Mouse (Mus musculus): ENCODE measurements around the gene Gm10306. TPM values are rescaled to one million over a fixed set of nuclear protein-coding genes. Genes with fewer than 3 reads are reported as not detected.
A peak's percentile ranks its signal among the peaks of the same experiment; 100 is the strongest.

The Gm10306 gene
- polyA plus RNA-seq (2012): not detected in 2 replicates

- TF ChIP-seq TAL1 (IDR thresholded peaks at IDR 0.05; ENCODE audit: low read length) (no peak), GATA1 (IDR thresholded peaks at IDR 0.05; ENCODE audit: low read length) (no peak)
- no peaks in the 10 kb centered on the region for H3K9me3 ChIP-seq (ENCODE audit: control insufficient read depth, low read length)
- H3K4me1 ChIP-seq (ENCODE audit: control insufficient read depth): peaks cover 18% of the 10 kb centered on the region
- peaks cover 2% of the 10 kb centered on the region; the same call in 1 of the 2 replicates for H3K36me3 ChIP-seq (ENCODE audit: control insufficient read depth)
- no peaks in the 10 kb centered on the region for H3K27me3 ChIP-seq (ENCODE audit: control insufficient read depth)
- H3K4me3 ChIP-seq (replicated peaks): peak within 1 kb of the TSS; percentile 100
These were observed at the start of gene Gm10306, which contains the start of gene Caap1 for GRCm38 (mm10) chr4:94556265-94557054. TSS of gene Gm10306 (plus strand) at chr4:94556546. TSS of gene Caap1 (minus strand) at chr4:94556796.

GRCm38 (mm10) chr4:94515366-94515765, 41.0 kb upstream of the Gm10306 start:
- Histone ChIP-seq H3K27me3 (ENCODE audit: control insufficient read depth) (no peaks in the 10 kb centered on the region), H3K4me3 (replicated peaks) (no peak overlapping the region), H3K4me1 (ENCODE audit: control insufficient read depth) (no peaks in the 10 kb centered on the region), H3K36me3 (ENCODE audit: control insufficient read depth) (peaks cover 29% of the 10 kb centered on the region), H3K9me3 (ENCODE audit: control insufficient read depth, low read length) (no peaks in the 10 kb centered on the region)
- TF ChIP-seq TAL1 (IDR thresholded peaks at IDR 0.05; ENCODE audit: low read length): no peak
- no peak for TF ChIP-seq GATA1 (IDR thresholded peaks at IDR 0.05; ENCODE audit: low read length)

- Histone ChIP-seq H3K27me3 (ENCODE audit: control insufficient read depth) (no peaks in the 10 kb centered on the region), H3K4me1 (ENCODE audit: control insufficient read depth) (no peaks in the 10 kb centered on the region), H3K4me3 (replicated peaks) (no peak overlapping the region), H3K36me3 (ENCODE audit: control insufficient read depth) (peaks cover 17% of the 10 kb centered on the region), H3K9me3 (ENCODE audit: control insufficient read depth, low read length) (no peaks in the 10 kb centered on the region)
- TF ChIP-seq TAL1 (IDR thresholded peaks at IDR 0.05; ENCODE audit: low read length) (no peak), GATA1 (IDR thresholded peaks at IDR 0.05; ENCODE audit: low read length) (no peak)
These were observed 38.7 kb upstream of the Gm10306 start for GRCm38 (mm10) chr4:94517631-94518030.

- Histone ChIP-seq H3K36me3 (ENCODE audit: control insufficient read depth) (peaks cover 7% of the 10 kb centered on the region), H3K4me3 (replicated peaks) (no peak overlapping the region), H3K4me1 (ENCODE audit: control insufficient read depth) (no peaks in the 10 kb centered on the region), H3K27me3 (ENCODE audit: control insufficient read depth) (no peaks in the 10 kb centered on the region), H3K9me3 (ENCODE audit: control insufficient read depth, low read length) (no peaks in the 10 kb centered on the region)
- TF ChIP-seq GATA1 (IDR thresholded peaks at IDR 0.05; ENCODE audit: low read length) (no peak), TAL1 (IDR thresholded peaks at IDR 0.05; ENCODE audit: low read length) (no peak)
These were observed 33.0 kb upstream of the Gm10306 start for GRCm38 (mm10) chr4:94523321-94523720.

- Histone ChIP-seq H3K36me3 (ENCODE audit: control insufficient read depth) (peaks cover 17% of the 10 kb centered on the region), H3K27me3 (ENCODE audit: control insufficient read depth) (no peaks in the 10 kb centered on the region), H3K4me1 (ENCODE audit: control insufficient read depth) (no peaks in the 10 kb centered on the region), H3K9me3 (ENCODE audit: control insufficient read depth, low read length) (no peaks in the 10 kb centered on the region), H3K4me3 (replicated peaks) (no peak overlapping the region)
- no peak for TF ChIP-seq TAL1 (IDR thresholded peaks at IDR 0.05; ENCODE audit: low read length)
These were observed 26.9 kb upstream of the Gm10306 start for GRCm38 (mm10) chr4:94529448-94529847.

GRCm38 (mm10) chr4:94533205-94533604, 23.1 kb upstream of the Gm10306 start:
- Histone ChIP-seq H3K4me3 (replicated peaks) (no peak overlapping the region), H3K27me3 (ENCODE audit: control insufficient read depth) (no peaks in the 10 kb centered on the region), H3K9me3 (ENCODE audit: control insufficient read depth, low read length) (no peaks in the 10 kb centered on the region), H3K4me1 (ENCODE audit: control insufficient read depth) (no peaks in the 10 kb centered on the region), H3K36me3 (ENCODE audit: control insufficient read depth) (peaks cover 24% of the 10 kb centered on the region)
- TF ChIP-seq TAL1 (IDR thresholded peaks at IDR 0.05; ENCODE audit: low read length): no peak
- TF ChIP-seq GATA1 (IDR thresholded peaks at IDR 0.05; ENCODE audit: low read length): no peak

- Histone ChIP-seq H3K36me3 (ENCODE audit: control insufficient read depth) (peaks cover 62% of the 10 kb centered on the region), H3K4me1 (ENCODE audit: control insufficient read depth) (no peaks in the 10 kb centered on the region), H3K9me3 (ENCODE audit: control insufficient read depth, low read length) (no peaks in the 10 kb centered on the region), H3K27me3 (ENCODE audit: control insufficient read depth) (no peaks in the 10 kb centered on the region), H3K4me3 (replicated peaks) (no peak overlapping the region)
- no peak for TF ChIP-seq TAL1 (IDR thresholded peaks at IDR 0.05; ENCODE audit: low read length)
- no peak for TF ChIP-seq GATA1 (IDR thresholded peaks at IDR 0.05; ENCODE audit: low read length)
These were observed 13.3 kb upstream of the Gm10306 start for GRCm38 (mm10) chr4:94543041-94543440.

- TF ChIP-seq GATA1 (IDR thresholded peaks at IDR 0.05; ENCODE audit: low read length): no peak
- TF ChIP-seq TAL1 (IDR thresholded peaks at IDR 0.05; ENCODE audit: low read length): no peak
- no peak overlapping the region for H3K4me3 ChIP-seq (replicated peaks)
- H3K9me3 ChIP-seq (ENCODE audit: control insufficient read depth, low read length): no peaks in the 10 kb centered on the region
- no peaks in the 10 kb centered on the region for H3K4me1 ChIP-seq (ENCODE audit: control insufficient read depth)
- no peaks in the 10 kb centered on the region for H3K27me3 ChIP-seq (ENCODE audit: control insufficient read depth)
- H3K36me3 ChIP-seq (ENCODE audit: control insufficient read depth): peaks cover 56% of the 10 kb centered on the region
These were observed 12.0 kb upstream of the Gm10306 start for GRCm38 (mm10) chr4:94544321-94544720.

- Histone ChIP-seq H3K9me3 (ENCODE audit: control insufficient read depth, low read length) (no peaks in the 10 kb centered on the region), H3K36me3 (ENCODE audit: control insufficient read depth) (peaks cover 12% of the 10 kb centered on the region), H3K4me3 (replicated peaks) (peak overlapping the region; percentile 100), H3K27me3 (ENCODE audit: control insufficient read depth) (no peaks in the 10 kb centered on the region), H3K4me1 (ENCODE audit: control insufficient read depth) (peaks cover 18% of the 10 kb centered on the region)
- TF ChIP-seq TAL1 (IDR thresholded peaks at IDR 0.05; ENCODE audit: low read length) (no peak), GATA1 (IDR thresholded peaks at IDR 0.05; ENCODE audit: low read length) (no peak)
These were observed 1.3 kb upstream of the Gm10306 start for GRCm38 (mm10) chr4:94554955-94555494.

Measured in erythroblast, embryonic 14.5 days (primary cell).